Mouse (Mus musculus) stomach, embryonic 14.5 days (tissue): ENCODE measurements around the gene Ric1. TPM values are rescaled to one million over a fixed set of nuclear protein-coding genes. Genes with fewer than 3 reads are reported as not detected.

Source experiments
- ATAC-seq: fragments of 200-750 bp; cut with Nextera tagmentation; 2 replicates; pipeline ENCODE4 v1.8.0; 2017; ENCODE audit warnings: low read depth, moderate TSS enrichment; ENCODE audit not compliant: insufficient number of reproducible peaks, insufficient read depth, low FRiP score
- H3K27ac ChIP-seq: fragments of 300-500 bp; sonication (generic); 2 replicates; pipeline ENCODE4 v1.5.1; 2014; ENCODE audit warnings: mild to moderate bottlenecking, low read length, moderate library complexity, mixed read lengths
- H3K27me3 ChIP-seq: fragments of 300-500 bp; sonication (generic); 2 replicates; pipeline ENCODE4 v1.6.1; 2014; ENCODE audit warnings: low read length, control low read depth, mixed read lengths; ENCODE audit not compliant: control insufficient read depth, insufficient read depth
- H3K36me3 ChIP-seq: fragments of 300-500 bp; sonication (generic); 2 replicates; pipeline ENCODE4 v1.6.1; 2014; ENCODE audit warnings: mild to moderate bottlenecking, control low read depth, low read length, moderate library complexity, mixed read lengths; ENCODE audit not compliant: control insufficient read depth, insufficient read depth
- H3K4me1 ChIP-seq: fragments of 300-500 bp; sonication (generic); 2 replicates; pipeline ENCODE4 v1.6.1; 2014; ENCODE audit warnings: low read length, control low read depth, mixed read lengths; ENCODE audit not compliant: control insufficient read depth, insufficient read depth
- H3K4me2 ChIP-seq: fragments of 300-500 bp; sonication (generic); replicated peaks from 2 replicates; pipeline ENCODE4 v1.6.1; 2014; ENCODE audit warnings: low read depth, low read length, control low read depth
- H3K4me3 ChIP-seq: fragments of 300-500 bp; sonication (generic); 2 replicates; pipeline ENCODE4 v1.5.1; 2014; ENCODE audit warnings: low read depth, low read length, control low read depth
- H3K9ac ChIP-seq: fragments of 300-500 bp; sonication (generic); replicated peaks from 2 replicates; pipeline ENCODE4 v1.6.1; 2014; ENCODE audit warnings: low read depth, mild to moderate bottlenecking, control low read depth, low read length, moderate library complexity, mixed read lengths
- H3K9me3 ChIP-seq: fragments of 300-500 bp; sonication (generic); 2 replicates; pipeline ENCODE4 v1.6.1; 2016; ENCODE audit warnings: low read depth, low read length, control low read depth; ENCODE audit not compliant: control insufficient read depth
- WGBS: fragments of 180-500 bp; shearing (Covaris S2); extraction: QIAGEN DNeasy Blood & Tissue Kit; methylation state at CpG from one replicate; pipeline ENCODE4 v1.1.7; 2014; 5-methylcytosine and 5-hydroxymethylcytosine counted together
- polyA plus RNA-seq: library from polyadenylated mRNA; unstranded; fragments of >200 nt; fragmentation: Nextera tagmentation; extraction: Ambion mirVana; gene quantifications from 2 replicates; pipeline ENCODE4 v1.2.1, GENCODE M21; 2014

The Ric1 gene
- 20.8 and 21.7 TPM in 2 replicates for polyA plus RNA-seq

GRCm38 (mm10) chr19:29521637-29522435 is at the start of gene Ric1:
Gene Ric1 (plus strand): TSS chr19:29522282.
- H3K4me1 ChIP-seq, result peaks cover 11% of the 10 kb centered on the region; the same call in 1 of the 2 replicates
- H3K9ac ChIP-seq, result peak within 1 kb of the TSS; percentile 80
- WGBS, result under 1% methylated on average over 73 of the region's 80 CpGs
- peak; percentile 97 for ATAC-seq
- H3K4me3 ChIP-seq, result peak within 1 kb of the TSS; percentile 75
- H3K9me3 ChIP-seq, result no peaks in the 10 kb centered on the region
- no peaks in the 10 kb centered on the region for H3K36me3 ChIP-seq
- peak within 1 kb of the TSS; percentile 84 for H3K4me2 ChIP-seq
- H3K27ac ChIP-seq, result peak within 1 kb of the TSS; percentile 92
- no peaks in the 10 kb centered on the region for H3K27me3 ChIP-seq

GRCm38 (mm10) chr19:29472424-29472823 is 49.7 kb upstream of the Ric1 start:
- no peak for ATAC-seq
- H3K27ac ChIP-seq, result no peak overlapping the region
- H3K4me2 ChIP-seq, result no peak overlapping the region
- peaks cover 20% of the 10 kb centered on the region; the same call in 1 of the 2 replicates for H3K4me1 ChIP-seq
- no peaks in the 10 kb centered on the region for H3K9me3 ChIP-seq
- WGBS, result 74% methylated on average over 8 of the region's 8 CpGs
- no peak overlapping the region for H3K4me3 ChIP-seq
- no peaks in the 10 kb centered on the region for H3K36me3 ChIP-seq
- H3K9ac ChIP-seq, result no peak overlapping the region
- H3K27me3 ChIP-seq, result no peaks in the 10 kb centered on the region

- H3K36me3 ChIP-seq, result no peaks in the 10 kb centered on the region
- no peak overlapping the region for H3K9ac ChIP-seq
- H3K4me1 ChIP-seq, result peaks cover 20% of the 10 kb centered on the region; the same call in 1 of the 2 replicates
- no peak overlapping the region for H3K27ac ChIP-seq
- no peaks in the 10 kb centered on the region for H3K9me3 ChIP-seq
- WGBS, result 84% methylated on average over 5 of the region's 5 CpGs
- no peak for ATAC-seq
- no peak overlapping the region for H3K4me2 ChIP-seq
- no peaks in the 10 kb centered on the region for H3K27me3 ChIP-seq
- no peak overlapping the region for H3K4me3 ChIP-seq
Observed at GRCm38 (mm10) chr19:29472946-29473345, 49.1 kb upstream of the Ric1 start.

- no peak overlapping the region for H3K4me2 ChIP-seq
- H3K9me3 ChIP-seq, result no peaks in the 10 kb centered on the region
- ATAC-seq, result no peak
- WGBS, result 53% methylated on average over 2 of the region's 2 CpGs
- H3K27ac ChIP-seq, result no peak overlapping the region
- no peak overlapping the region for H3K4me3 ChIP-seq
- H3K36me3 ChIP-seq, result no peaks in the 10 kb centered on the region
- H3K4me1 ChIP-seq, result peaks cover 11% of the 10 kb centered on the region; the same call in 1 of the 2 replicates
- H3K27me3 ChIP-seq, result no peaks in the 10 kb centered on the region
- no peak overlapping the region for H3K9ac ChIP-seq
Observed at GRCm38 (mm10) chr19:29474803-29475202, 47.3 kb upstream of the Ric1 start.

GRCm38 (mm10) chr19:29475210-29475620 is 46.9 kb upstream of the Ric1 start:
- Histone ChIP-seq H3K4me1 (peaks cover 8% of the 10 kb centered on the region; the same call in 1 of the 2 replicates), H3K4me3 (no peak overlapping the region), H3K27ac (no peak overlapping the region), H3K9ac (no peak overlapping the region), H3K36me3 (no peaks in the 10 kb centered on the region), H3K4me2 (no peak overlapping the region), H3K27me3 (no peaks in the 10 kb centered on the region), H3K9me3 (no peaks in the 10 kb centered on the region)
- ATAC-seq, result no peak
- 74% methylated on average over 4 of the region's 4 CpGs for WGBS

GRCm38 (mm10) chr19:29478598-29478997 is 43.5 kb upstream of the Ric1 start:
- no peak for ATAC-seq

GRCm38 (mm10) chr19:29481578-29481977 is 40.5 kb upstream of the Ric1 start:
- ATAC-seq, result no peak
- no peaks in the 10 kb centered on the region for H3K9me3 ChIP-seq
- H3K4me1 ChIP-seq, result no peaks in the 10 kb centered on the region
- H3K27ac ChIP-seq, result no peak overlapping the region
- WGBS, result 82% methylated on average over 6 of the region's 6 CpGs
- H3K4me2 ChIP-seq, result no peak overlapping the region
- no peak overlapping the region for H3K9ac ChIP-seq
- no peaks in the 10 kb centered on the region for H3K27me3 ChIP-seq
- no peak overlapping the region for H3K4me3 ChIP-seq
- no peaks in the 10 kb centered on the region for H3K36me3 ChIP-seq

More at GRCm38 (mm10) chr19:29478598-29478997, 43.5 kb upstream of the Ric1 start:
- Histone ChIP-seq H3K4me2 (no peak overlapping the region), H3K9me3 (no peaks in the 10 kb centered on the region), H3K4me1 (no peaks in the 10 kb centered on the region), H3K36me3 (no peaks in the 10 kb centered on the region), H3K27me3 (no peaks in the 10 kb centered on the region), H3K9ac (no peak overlapping the region), H3K27ac (no peak overlapping the region), H3K4me3 (no peak overlapping the region)
- WGBS, result 7% methylated on average over 4 of the region's 4 CpGs

GRCm38 (mm10) chr19:29482148-29482547 is 39.9 kb upstream of the Ric1 start:
- 80% methylated on average over 5 of the region's 5 CpGs for WGBS
- no peak overlapping the region for H3K4me3 ChIP-seq
- no peaks in the 10 kb centered on the region for H3K27me3 ChIP-seq
- no peaks in the 10 kb centered on the region for H3K36me3 ChIP-seq
- no peaks in the 10 kb centered on the region for H3K9me3 ChIP-seq
- no peaks in the 10 kb centered on the region for H3K4me1 ChIP-seq
- no peak for ATAC-seq
- H3K9ac ChIP-seq, result no peak overlapping the region
- H3K27ac ChIP-seq, result no peak overlapping the region
- H3K4me2 ChIP-seq, result no peak overlapping the region
